Mouse (Mus musculus): ENCODE measurements around the gene Ptprg. TPM values are rescaled to one million over a fixed set of nuclear protein-coding genes. Genes with fewer than 3 reads are reported as not detected.

Gene Ptprg
- polyA plus RNA-seq, 1 experiment from 2014 or later, result 45.9 TPM

GRCm38 (mm10) chr14:11670847-11671246 is 117.5 kb downstream of the Ptprg start:
- Histone ChIP-seq H3K27me3 (peaks cover 10% of the 10 kb centered on the region; the same call in 1 of the 2 replicates), H3K4me3 (no peak overlapping the region), H3K4me2 (peak overlapping the region; percentile 24; the same call in 1 of the 2 replicates), H3K9me3 (no peaks in the 10 kb centered on the region), H3K4me1 (replicated peaks) (peaks cover 31% of the 10 kb centered on the region), H3K36me3 (no peaks in the 10 kb centered on the region), H3K27ac (replicated peaks) (no peak overlapping the region), H3K9ac (0 out of 2 replicates have a peak overlapping the region, but pooled peaks have one; percentile 26)
- WGBS, result 3% methylated on average over 6 of the region's 6 CpGs
- ATAC-seq (ENCODE audit: low read depth), result no peak

GRCm38 (mm10) chr14:11672981-11673547 is 119.7 kb downstream of the Ptprg start:
- Histone ChIP-seq H3K4me3 (no peak overlapping the region), H3K9ac (no peak overlapping the region), H3K27ac (replicated peaks) (no peak overlapping the region; the same call in 1 of the 2 replicates), H3K27me3 (peaks cover 10% of the 10 kb centered on the region; the same call in 1 of the 2 replicates), H3K9me3 (no peaks in the 10 kb centered on the region), H3K4me1 (replicated peaks) (peaks cover 28% of the 10 kb centered on the region), H3K36me3 (no peaks in the 10 kb centered on the region), H3K4me2 (no peak overlapping the region)
- 78% methylated on average over 3 of the region's 3 CpGs for WGBS
- no peak for ATAC-seq (ENCODE audit: low read depth)

- no peak overlapping the region for H3K4me2 ChIP-seq
- no peaks in the 10 kb centered on the region for H3K9me3 ChIP-seq
- no peaks in the 10 kb centered on the region for H3K36me3 ChIP-seq
- no peak for ATAC-seq (ENCODE audit: low read depth)
- no peak overlapping the region for H3K9ac ChIP-seq
- H3K4me1 ChIP-seq (replicated peaks), result peaks cover 21% of the 10 kb centered on the region
- H3K27ac ChIP-seq (replicated peaks), result no peak overlapping the region
- 84% methylated on average over 4 of the region's 4 CpGs for WGBS
- H3K4me3 ChIP-seq, result no peak overlapping the region
- no peaks in the 10 kb centered on the region for H3K27me3 ChIP-seq
These were observed 124.9 kb downstream of the Ptprg start for GRCm38 (mm10) chr14:11678201-11678600.

- H3K4me1 ChIP-seq (replicated peaks), result peaks cover 36% of the 10 kb centered on the region
- H3K9ac ChIP-seq, result no peak overlapping the region
- H3K36me3 ChIP-seq, result no peaks in the 10 kb centered on the region
- no peaks in the 10 kb centered on the region for H3K27me3 ChIP-seq
- H3K27ac ChIP-seq (replicated peaks), result no peak overlapping the region
- ATAC-seq (ENCODE audit: low read depth), result no peak
- 79% methylated on average over 3 of the region's 3 CpGs for WGBS
- no peak overlapping the region for H3K4me2 ChIP-seq
- no peaks in the 10 kb centered on the region for H3K9me3 ChIP-seq
- no peak overlapping the region for H3K4me3 ChIP-seq
These were observed 126.4 kb downstream of the Ptprg start for GRCm38 (mm10) chr14:11679741-11680140.

GRCm38 (mm10) chr14:11680621-11681020 is 127.3 kb downstream of the Ptprg start:
- H3K4me1 ChIP-seq (replicated peaks), result peaks cover 37% of the 10 kb centered on the region
- H3K9ac ChIP-seq, result no peak overlapping the region
- no peaks in the 10 kb centered on the region for H3K27me3 ChIP-seq
- H3K36me3 ChIP-seq, result no peaks in the 10 kb centered on the region
- WGBS, result 74% methylated on average over 2 of the region's 2 CpGs
- H3K9me3 ChIP-seq, result no peaks in the 10 kb centered on the region
- ATAC-seq (ENCODE audit: low read depth), result no peak
- H3K27ac ChIP-seq (replicated peaks), result no peak overlapping the region
- H3K4me3 ChIP-seq, result no peak overlapping the region
- no peak overlapping the region for H3K4me2 ChIP-seq

GRCm38 (mm10) chr14:11682441-11682840 is 129.1 kb downstream of the Ptprg start:
- ATAC-seq (ENCODE audit: low read depth), result no peak
- 26% methylated on average over 3 of the region's 3 CpGs for WGBS

GRCm38 (mm10) chr14:11683386-11684081 is 130.2 kb downstream of the Ptprg start:
- Histone ChIP-seq H3K36me3 (no peaks in the 10 kb centered on the region), H3K27me3 (no peaks in the 10 kb centered on the region), H3K4me2 (peak overlapping the region; percentile 26), H3K4me3 (no peak overlapping the region), H3K9me3 (no peaks in the 10 kb centered on the region), H3K4me1 (replicated peaks) (peaks cover 38% of the 10 kb centered on the region), H3K27ac (replicated peaks) (peak overlapping the region; percentile 65), H3K9ac (peak overlapping the region; percentile 14)
- peak; percentile 47 for ATAC-seq (ENCODE audit: low read depth)
- 19% methylated on average over 10 of the region's 10 CpGs for WGBS

More at GRCm38 (mm10) chr14:11682441-11682840, 129.1 kb downstream of the Ptprg start:
- no peak overlapping the region for H3K27ac ChIP-seq (replicated peaks)
- H3K27me3 ChIP-seq, result no peaks in the 10 kb centered on the region
- H3K9ac ChIP-seq, result 0 out of 2 replicates have a peak overlapping the region, but pooled peaks have one; percentile 8
- no peak overlapping the region for H3K4me3 ChIP-seq
- H3K4me2 ChIP-seq, result no peak overlapping the region
- H3K9me3 ChIP-seq, result no peaks in the 10 kb centered on the region
- no peaks in the 10 kb centered on the region for H3K36me3 ChIP-seq
- peaks cover 36% of the 10 kb centered on the region for H3K4me1 ChIP-seq (replicated peaks)

GRCm38 (mm10) chr14:11684104-11684503 is 130.8 kb downstream of the Ptprg start:
- peak; percentile 29 for ATAC-seq (ENCODE audit: low read depth)
- H3K4me3 ChIP-seq, result no peak overlapping the region
- no peaks in the 10 kb centered on the region for H3K9me3 ChIP-seq
- H3K9ac ChIP-seq, result 0 out of 2 replicates have a peak overlapping the region, but pooled peaks have one; percentile 14
- no peaks in the 10 kb centered on the region for H3K36me3 ChIP-seq
- H3K4me2 ChIP-seq, result peak overlapping the region; percentile 26
- H3K27ac ChIP-seq (replicated peaks), result peak overlapping the region; percentile 65
- peaks cover 42% of the 10 kb centered on the region for H3K4me1 ChIP-seq (replicated peaks)
- no peaks in the 10 kb centered on the region for H3K27me3 ChIP-seq
- WGBS, result 19% methylated on average over 2 of the region's 2 CpGs

- H3K27ac ChIP-seq (replicated peaks), result no peak overlapping the region
- no peaks in the 10 kb centered on the region for H3K27me3 ChIP-seq
- no peaks in the 10 kb centered on the region for H3K36me3 ChIP-seq
- no peak overlapping the region for H3K4me3 ChIP-seq
- H3K4me1 ChIP-seq (replicated peaks), result peaks cover 37% of the 10 kb centered on the region
- no peak for ATAC-seq (ENCODE audit: low read depth)
- no peak overlapping the region for H3K9ac ChIP-seq
- no peaks in the 10 kb centered on the region for H3K9me3 ChIP-seq
- no peak overlapping the region for H3K4me2 ChIP-seq
- 84% methylated on average over 1 of the region's 1 CpGs for WGBS
These were observed 134.2 kb downstream of the Ptprg start for GRCm38 (mm10) chr14:11687541-11687940.

GRCm38 (mm10) chr14:11688142-11688541 is 134.8 kb downstream of the Ptprg start:
- Histone ChIP-seq H3K9me3 (no peaks in the 10 kb centered on the region), H3K27ac (replicated peaks) (no peak overlapping the region), H3K27me3 (no peaks in the 10 kb centered on the region), H3K4me3 (no peak overlapping the region), H3K36me3 (no peaks in the 10 kb centered on the region), H3K9ac (no peak overlapping the region), H3K4me2 (no peak overlapping the region), H3K4me1 (replicated peaks) (peaks cover 31% of the 10 kb centered on the region)
- ATAC-seq (ENCODE audit: low read depth), result no peak
- 77% methylated on average over 6 of the region's 6 CpGs for WGBS

- Histone ChIP-seq H3K4me2 (no peak overlapping the region), H3K27me3 (no peaks in the 10 kb centered on the region), H3K9ac (no peak overlapping the region), H3K4me1 (replicated peaks) (peaks cover 14% of the 10 kb centered on the region), H3K4me3 (no peak overlapping the region), H3K27ac (replicated peaks) (no peak overlapping the region), H3K9me3 (no peaks in the 10 kb centered on the region), H3K36me3 (no peaks in the 10 kb centered on the region)
- 74% methylated on average over 1 of the region's 1 CpGs for WGBS
- no peak for ATAC-seq (ENCODE audit: low read depth)
These were observed 136.7 kb downstream of the Ptprg start for GRCm38 (mm10) chr14:11690066-11690465.

- H3K36me3 ChIP-seq, result no peaks in the 10 kb centered on the region
- no peaks in the 10 kb centered on the region for H3K9me3 ChIP-seq
- no peak overlapping the region for H3K4me3 ChIP-seq
- no peak overlapping the region for H3K9ac ChIP-seq
- H3K4me1 ChIP-seq (replicated peaks), result peaks cover 20% of the 10 kb centered on the region
- WGBS, result 80% methylated on average over 3 of the region's 3 CpGs
- no peak overlapping the region for H3K4me2 ChIP-seq
- H3K27ac ChIP-seq (replicated peaks), result no peak overlapping the region
- H3K27me3 ChIP-seq, result no peaks in the 10 kb centered on the region
- no peak for ATAC-seq (ENCODE audit: low read depth)
These were observed 138.2 kb downstream of the Ptprg start for GRCm38 (mm10) chr14:11691531-11691930.

All from neural tube, embryonic 13.5 days (tissue).